Mouse (Mus musculus) MEL (cell line): Measurements from ENCODE around the gene Cbfa2t2.
A peak's percentile ranks its signal among the peaks of the same experiment; 100 is the strongest.

Source experiments
- CTCF ChIP-seq, 3 experiments: IDR thresholded peaks in 2 of 3; conservative IDR thresholded peaks in 1 of 3; 2 replicates each; pipeline ENCODE4 v1.5.1; 2011 to 2012; ENCODE audit warnings: low read length in 3 of 3, low read depth in 2 of 3, mild to moderate bottlenecking in 2 of 3, improper control_type of control experiment in 1 of 3, inconsistent platforms in 1 of 3, mixed read lengths in 1 of 3, moderate library complexity in 1 of 3; ENCODE audit not compliant: control insufficient read depth in 1 of 3, insufficient read depth in 1 of 3, poor library complexity in 1 of 3, severe bottlenecking in 1 of 3
- E2F4 ChIP-seq: IDR thresholded peaks from 2 replicates; pipeline ENCODE4 v1.6.1; 2011; ENCODE audit warnings: low read depth, low read length, improper control_type of control experiment, borderline replicate concordance
- EP300 ChIP-seq, 2 experiments: IDR thresholded peaks; 2 replicates each; pipeline ENCODE4 v1.6.1; 2011; ENCODE audit warnings: improper control_type of control experiment in 2 of 2, low read length in 2 of 2, low read depth in 1 of 2, mild to moderate bottlenecking in 1 of 2
- POLR2A ChIP-seq, 2 experiments: IDR thresholded peaks; 2 replicates each; pipeline ENCODE4 v1.6.1; 2011 to 2012; ENCODE audit warnings: low read length in 2 of 2, mild to moderate bottlenecking in 2 of 2, control low read depth in 1 of 2, improper control_type of control experiment in 1 of 2, low read depth in 1 of 2, moderate library complexity in 1 of 2; ENCODE audit not compliant: control insufficient read depth in 1 of 2, insufficient read depth in 1 of 2, poor library complexity in 1 of 2
- RCOR1 ChIP-seq: IDR thresholded peaks from 2 replicates; pipeline ENCODE4 v1.6.1; 2012; ENCODE audit warnings: low read depth, mild to moderate bottlenecking, inconsistent platforms, low read length, improper control_type of control experiment
- SMC3 ChIP-seq: IDR thresholded peaks from 2 replicates; pipeline ENCODE4 v1.6.1; 2011; ENCODE audit warnings: low read depth, low read length, improper control_type of control experiment
- TCF12 ChIP-seq: IDR thresholded peaks from 2 replicates; pipeline ENCODE4 v1.6.1; 2014; ENCODE audit warnings: low read depth, mild to moderate bottlenecking, inconsistent platforms, low read length, improper control_type of control experiment, moderate library complexity

DNA sequence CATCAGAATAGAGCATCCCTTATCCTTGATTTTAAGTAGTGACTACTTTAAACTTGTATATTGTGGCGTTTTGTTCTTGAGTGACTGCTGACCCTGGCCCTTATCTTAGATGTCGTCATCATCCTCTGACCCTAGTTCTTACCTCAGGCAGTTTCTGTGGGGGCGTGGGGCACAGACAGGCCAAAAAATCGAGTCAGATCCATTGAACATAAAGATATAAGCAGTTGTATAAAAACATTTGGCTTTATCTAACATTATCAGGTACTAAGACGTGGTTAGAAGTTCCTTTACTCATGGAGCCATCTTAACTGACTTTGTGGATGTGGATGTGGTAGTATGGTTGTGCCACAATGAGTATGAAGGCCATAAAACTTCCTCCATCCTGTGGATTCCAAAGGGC, 86.1 kb downstream of the Cbfa2t2 start:
- TF ChIP-seq EP300 (IDR thresholded peaks at IDR 0.05; ENCODE audit: low read depth in 1 of 2, low read length in 2 of 2) (peak; percentile 53 to 62; a peak in 3 of 4 replicates), RCOR1 (no peak), POLR2A (IDR thresholded peaks at IDR 0.05; ENCODE audit: control insufficient read depth in 1 of 2, insufficient read depth in 1 of 2, low read depth in 1 of 2, low read length in 2 of 2, poor library complexity in 1 of 2) (no peak), SMC3 (no peak), E2F4 (no peak), TCF12 (no peak), CTCF (IDR thresholded peaks at IDR 0.05 in 2 of 3, conservative IDR thresholded peaks at IDR 0.05 in 1 of 3; ENCODE audit: control insufficient read depth in 1 of 3, insufficient read depth in 1 of 3, low read depth in 2 of 3, low read length in 3 of 3, poor library complexity in 1 of 3, severe bottlenecking in 1 of 3) (no peak)
